Mouse (Mus musculus) forebrain, postnatal 0 days (tissue): ENCODE results near the gene Ppp1r13l. TPM values are rescaled to one million over a fixed set of nuclear protein-coding genes. Genes with fewer than 3 reads are reported as not detected.

ENCODE experiments used
- ATAC-seq: fragments of 200-750 bp; cut with Nextera tagmentation; 2 replicates; pipeline ENCODE4 v1.8.0; 2017; ENCODE audit warnings: mild to moderate bottlenecking, moderate library complexity
- DNase-seq: peaks from one replicate; pipeline ENCODE4 v3.0.0-alpha.2; 2015
- H3K27ac ChIP-seq: fragments of 300-500 bp; sonication (generic); 2 replicates; pipeline ENCODE4 v1.5.1; 2014; ENCODE audit warnings: low read depth, mild to moderate bottlenecking, antibody characterized with exemption, low read length, moderate library complexity, mixed read lengths
- H3K27me3 ChIP-seq: fragments of 300-500 bp; sonication (generic); 2 replicates; pipeline ENCODE4 v1.6.1; 2014; ENCODE audit warnings: mild to moderate bottlenecking, low read length, mixed read lengths; ENCODE audit not compliant: insufficient read depth
- H3K36me3 ChIP-seq: fragments of 300-500 bp; sonication (generic); 2 replicates; pipeline ENCODE4 v1.6.1; 2014; ENCODE audit warnings: mild to moderate bottlenecking, moderate library complexity; ENCODE audit not compliant: insufficient read depth
- H3K4me1 ChIP-seq: fragments of 300-500 bp; sonication (generic); 2 replicates; pipeline ENCODE4 v1.6.1; 2014; ENCODE audit warnings: antibody characterized with exemption; ENCODE audit not compliant: insufficient read depth
- H3K4me2 ChIP-seq: fragments of 300-500 bp; sonication (generic); 2 replicates; pipeline ENCODE4 v1.6.1; 2014; ENCODE audit warnings: low read depth, mild to moderate bottlenecking, moderate library complexity
- H3K4me3 ChIP-seq: fragments of 300-500 bp; sonication (generic); 2 replicates; pipeline ENCODE4 v1.5.1; 2014; ENCODE audit warnings: low read depth, low read length, mixed read lengths
- H3K9ac ChIP-seq: fragments of 300-500 bp; sonication (generic); 2 replicates; pipeline ENCODE4 v1.6.1; 2014; ENCODE audit warnings: mild to moderate bottlenecking
- H3K9me3 ChIP-seq: fragments of 300-500 bp; sonication (generic); 2 replicates; pipeline ENCODE4 v1.6.1; 2016; ENCODE audit warnings: low read length
- CTCF ChIP-seq: sonication (generic); IDR thresholded peaks from 2 replicates; pipeline ENCODE4 v1.5.1; 2016; ENCODE audit warnings: antibody characterized with exemption, control low read depth, low read depth
- WGBS: fragments of 180-500 bp; shearing (Covaris S2); extraction: QIAGEN DNeasy Blood & Tissue Kit; methylation state at CpG from one replicate; pipeline ENCODE4 v1.1.7; 2014; 5-methylcytosine and 5-hydroxymethylcytosine counted together
- microRNA counts: library from miRNA; unstranded; fragments of <30 nt; microRNA quantifications from one replicate; lab custom pipeline; 2015
- microRNA-seq, 2 experiments: library from miRNA; unstranded; fragments of <30 nt; microRNA quantifications; one replicate each; pipeline ENCODE4; 2016
- polyA plus RNA-seq: library from polyadenylated mRNA; unstranded; fragments of >200 nt; fragmentation: Nextera tagmentation; extraction: Ambion mirVana; gene quantifications from 2 replicates; pipeline ENCODE4 v1.2.1, GENCODE M21; 2015
- total RNA-seq: library from RNA; depleted of rRNA; stranded (reverse); fragments of >200 nt; gene quantifications from 2 replicates; pipeline ENCODE4 v1.2.3, GENCODE M21; 2014; rRNA removed

Ppp1r13l gene
- total and polyA plus RNA-seq, 2 experiments from 2014 or later: 0.76 to 2.0 TPM

DNA sequence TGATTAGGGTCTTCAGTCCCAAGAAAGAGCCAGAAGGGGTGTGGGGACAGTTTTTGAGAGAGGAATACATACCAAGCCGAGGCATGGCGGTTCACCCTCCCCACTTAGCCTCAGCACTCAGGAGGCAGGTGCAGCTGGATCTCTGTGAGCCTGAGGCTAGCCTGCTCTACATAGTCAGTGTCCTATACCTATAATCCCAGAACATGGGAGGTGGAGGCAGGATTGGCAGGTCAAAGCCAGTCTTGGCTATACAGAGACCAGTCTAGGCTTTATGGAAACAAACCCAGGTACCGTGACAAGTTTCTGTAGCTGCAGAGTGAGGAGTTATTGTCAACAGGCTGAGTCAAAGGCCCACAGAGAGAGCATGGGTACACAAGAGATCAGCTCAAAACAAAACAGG is 63.5 kb downstream of the Ppp1r13l start:
- no peak overlapping the region for H3K27ac ChIP-seq
- H3K4me3 ChIP-seq: no peak overlapping the region
- no peak overlapping the region for H3K9ac ChIP-seq
- H3K27me3 ChIP-seq: peaks cover 22% of the 10 kb centered on the region
- ATAC-seq (no peak), DNase-seq (no peak)
- 84% methylated on average over 3 of the region's 3 CpGs for WGBS
- no peak for TF ChIP-seq CTCF
- H3K9me3 ChIP-seq: no peaks in the 10 kb centered on the region
- no peak overlapping the region for H3K4me2 ChIP-seq
- H3K36me3 ChIP-seq: peaks cover 28% of the 10 kb centered on the region
- H3K4me1 ChIP-seq: no peaks in the 10 kb centered on the region

- Histone ChIP-seq H3K9ac (no peak overlapping the region), H3K27ac (no peak overlapping the region), H3K4me2 (no peak overlapping the region), H3K4me1 (no peaks in the 10 kb centered on the region), H3K36me3 (peaks cover 38% of the 10 kb centered on the region), H3K27me3 (peaks cover 19% of the 10 kb centered on the region), H3K4me3 (no peak overlapping the region), H3K9me3 (no peaks in the 10 kb centered on the region)
- DNase-seq (no peak), ATAC-seq (no peak)
- TF ChIP-seq CTCF: no peak
- WGBS: 61% methylated on average over 4 of the region's 4 CpGs
Observed at GRCm38 (mm10) chr7:19424051-19424450, 64.5 kb downstream of the Ppp1r13l start.

- TF ChIP-seq CTCF: no peak
- peaks cover 59% of the 10 kb centered on the region for H3K36me3 ChIP-seq
- H3K4me1 ChIP-seq: no peaks in the 10 kb centered on the region
- ATAC-seq: no peak
- H3K9me3 ChIP-seq: no peaks in the 10 kb centered on the region
- no peaks in the 10 kb centered on the region for H3K27me3 ChIP-seq
- H3K4me2 ChIP-seq: no peak overlapping the region
- H3K9ac ChIP-seq: no peak overlapping the region
- DNase-seq: no peak
- H3K27ac ChIP-seq: no peak overlapping the region
- H3K4me3 ChIP-seq: no peak overlapping the region
- 80% methylated on average over 6 of the region's 6 CpGs for WGBS
Observed at GRCm38 (mm10) chr7:19426349-19426748, 66.8 kb downstream of the Ppp1r13l start.

DNA sequence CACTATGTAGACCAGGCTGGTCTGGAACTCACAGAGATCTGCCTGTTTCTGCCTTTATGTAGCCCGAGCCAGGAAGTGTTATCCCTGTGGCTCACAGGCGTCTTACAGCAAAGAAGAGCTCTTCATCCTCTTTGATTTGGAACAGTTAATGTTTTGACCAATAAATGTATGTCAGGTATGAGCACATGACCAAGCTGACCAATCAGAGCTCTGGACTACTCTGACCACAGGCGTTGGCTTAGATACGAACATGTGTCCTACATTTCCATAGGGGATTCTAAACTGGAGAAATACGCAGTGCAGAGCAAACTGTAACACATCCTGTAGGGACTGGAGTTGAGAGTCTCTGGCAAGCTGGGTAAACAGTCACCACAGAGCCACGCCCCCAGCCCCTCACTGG is 67.3 kb downstream of the Ppp1r13l start:
- no peak overlapping the region for H3K4me2 ChIP-seq
- peaks cover 65% of the 10 kb centered on the region for H3K36me3 ChIP-seq
- no peaks in the 10 kb centered on the region for H3K27me3 ChIP-seq
- TF ChIP-seq CTCF: no peak
- ATAC-seq: no peak
- H3K4me3 ChIP-seq: no peak overlapping the region
- H3K9me3 ChIP-seq: no peaks in the 10 kb centered on the region
- DNase-seq: no peak
- WGBS: 88% methylated on average over 6 of the region's 6 CpGs
- H3K27ac ChIP-seq: no peak overlapping the region
- H3K4me1 ChIP-seq: no peaks in the 10 kb centered on the region
- no peak overlapping the region for H3K9ac ChIP-seq

MicroRNAs encoded within 50 kb of the gene (microRNA counts, 519-probe panel; counts per million panel counts)
- microRNA mmu-miR-343 (lab: Ali Mortazavi, UCI): not detected

Small RNAs within 50 kb of the gene (microRNA-seq; reads per million reads assigned to microRNA genes)
- gene Mir343: 0 reads per million in 2 experiments

Other genes with a start within 250 kb of the Ppp1r13l start
- gene Gm4969, start 241.4 kb upstream of the Ppp1r13l start, total RNA-seq: 5.3 and 8.9 TPM in 2 replicates
- 8.3 and 10.6 TPM in 2 replicates for gene Gm4969, start 241.4 kb upstream of the Ppp1r13l start, polyA plus RNA-seq
- gene Fbxo46, start 239.9 kb upstream of the Ppp1r13l start, total RNA-seq: 19.8 and 22.8 TPM in 2 replicates
- gene Fbxo46, start 239.9 kb upstream of the Ppp1r13l start, polyA plus RNA-seq: 8.4 and 11.9 TPM in 2 replicates
- gene Qpctl, start 210.5 kb upstream of the Ppp1r13l start, total RNA-seq: 12.3 and 14.4 TPM in 2 replicates
- 19.8 and 23.3 TPM in 2 replicates for gene Qpctl, start 210.5 kb upstream of the Ppp1r13l start, polyA plus RNA-seq
- gene Snrpd2, start 210.0 kb upstream of the Ppp1r13l start, total RNA-seq: 50.0 and 88.1 TPM in 2 replicates
- gene Snrpd2, start 210.0 kb upstream of the Ppp1r13l start, polyA plus RNA-seq: 124 and 172 TPM in 2 replicates
- 16.9 and 20.2 TPM in 2 replicates for gene Gipr, start 193.6 kb upstream of the Ppp1r13l start, total RNA-seq
- gene Gipr, start 193.6 kb upstream of the Ppp1r13l start, polyA plus RNA-seq: 5.3 and 8.0 TPM in 2 replicates
- 63.6 and 64.8 TPM in 2 replicates for gene Eml2, start 183.3 kb upstream of the Ppp1r13l start, total RNA-seq
- 7.9 and 9.9 TPM in 2 replicates for gene Eml2, start 183.3 kb upstream of the Ppp1r13l start, polyA plus RNA-seq
- 2.2 and 2.5 TPM in 2 replicates for gene Gpr4, start 147.2 kb upstream of the Ppp1r13l start, total RNA-seq
- gene Gpr4, start 147.2 kb upstream of the Ppp1r13l start, polyA plus RNA-seq: 5.9 and 6.0 TPM in 2 replicates
- gene Opa3, start 131.4 kb upstream of the Ppp1r13l start, total RNA-seq: 32.2 and 34.4 TPM in 2 replicates
- gene Opa3, start 131.4 kb upstream of the Ppp1r13l start, polyA plus RNA-seq: 35.1 and 35.8 TPM in 2 replicates
- 40.6 and 45.9 TPM in 2 replicates for gene Vasp, start 87.9 kb upstream of the Ppp1r13l start, total RNA-seq
- 30.0 and 30.6 TPM in 2 replicates for gene Vasp, start 87.9 kb upstream of the Ppp1r13l start, polyA plus RNA-seq
- gene Ppm1n, start 79.7 kb upstream of the Ppp1r13l start, total RNA-seq: 2.3 and 3.2 TPM in 2 replicates
- 0.69 and 1.1 TPM in 2 replicates for gene Ppm1n, start 79.7 kb upstream of the Ppp1r13l start, polyA plus RNA-seq
- 154 and 163 TPM in 2 replicates for gene Rtn2, start 77.1 kb upstream of the Ppp1r13l start, total RNA-seq
- gene Rtn2, start 77.1 kb upstream of the Ppp1r13l start, polyA plus RNA-seq: 126 and 136 TPM in 2 replicates
- gene Fosb, start 49.7 kb upstream of the Ppp1r13l start, total RNA-seq: 1.6 and 5.1 TPM in 2 replicates
- 0.28 and 0.36 TPM in 2 replicates for gene Fosb, start 49.7 kb upstream of the Ppp1r13l start, polyA plus RNA-seq
- 56.6 and 73.6 TPM in 2 replicates for gene Ercc1, start 15.0 kb upstream of the Ppp1r13l start, total RNA-seq
- 80.5 and 81.0 TPM in 2 replicates for gene Ercc1, start 15.0 kb upstream of the Ppp1r13l start, polyA plus RNA-seq
- gene Cd3eap, start 266 bp upstream of the Ppp1r13l start, total RNA-seq: 12.1 and 15.5 TPM in 2 replicates
- gene Cd3eap, start 266 bp upstream of the Ppp1r13l start, polyA plus RNA-seq: 19.4 and 21.6 TPM in 2 replicates
- gene Ercc2, start 22.3 kb downstream of the Ppp1r13l start, total RNA-seq: 47.7 and 58.2 TPM in 2 replicates
- 17.9 and 21.8 TPM in 2 replicates for gene Ercc2, start 22.3 kb downstream of the Ppp1r13l start, polyA plus RNA-seq
- 2.2 and 3.0 TPM in 2 replicates for gene Klc3, start 44.4 kb downstream of the Ppp1r13l start, total RNA-seq
- gene Klc3, start 44.4 kb downstream of the Ppp1r13l start, polyA plus RNA-seq: 2.1 and 2.9 TPM in 2 replicates
- 0.48 and 4.2 TPM in 2 replicates for gene Ckm, start 45.0 kb downstream of the Ppp1r13l start, total RNA-seq
- gene Ckm, start 45.0 kb downstream of the Ppp1r13l start, polyA plus RNA-seq: not detected in 2 replicates
- gene Mark4, start 99.1 kb downstream of the Ppp1r13l start, total RNA-seq: 46.7 and 47.1 TPM in 2 replicates
- gene Mark4, start 99.1 kb downstream of the Ppp1r13l start, polyA plus RNA-seq: 16.1 and 21.0 TPM in 2 replicates
- 0.14 and 0.23 TPM in 2 replicates for gene Exoc3l2, start 103.6 kb downstream of the Ppp1r13l start, total RNA-seq
- 0.36 and 0.38 TPM in 2 replicates for gene Exoc3l2, start 103.6 kb downstream of the Ppp1r13l start, polyA plus RNA-seq
- gene Bloc1s3, start 148.6 kb downstream of the Ppp1r13l start, total RNA-seq: 17.3 and 17.8 TPM in 2 replicates
- gene Bloc1s3, start 148.6 kb downstream of the Ppp1r13l start, polyA plus RNA-seq: 4.5 and 5.1 TPM in 2 replicates
- 28.5 and 28.8 TPM in 2 replicates for gene Trappc6a, start 148.6 kb downstream of the Ppp1r13l start, total RNA-seq
- 38.7 and 38.8 TPM in 2 replicates for gene Trappc6a, start 148.6 kb downstream of the Ppp1r13l start, polyA plus RNA-seq
- 2.0 and 3.4 TPM in 2 replicates for gene Nkpd1, start 158.1 kb downstream of the Ppp1r13l start, total RNA-seq
- gene Nkpd1, start 158.1 kb downstream of the Ppp1r13l start, polyA plus RNA-seq: 1.1 and 2.3 TPM in 2 replicates
- 86.4 and 87.8 TPM in 2 replicates for gene Ppp1r37, start 203.3 kb downstream of the Ppp1r13l start, total RNA-seq
- 23.4 and 27.2 TPM in 2 replicates for gene Ppp1r37, start 203.3 kb downstream of the Ppp1r13l start, polyA plus RNA-seq
- gene Zfp296, start 217.5 kb downstream of the Ppp1r13l start, total RNA-seq: 0.31 and 1.2 TPM in 2 replicates
- 0.09 and 0.16 TPM in 2 replicates for gene Zfp296, start 217.5 kb downstream of the Ppp1r13l start, polyA plus RNA-seq
- gene Gemin7, start 217.8 kb downstream of the Ppp1r13l start, total RNA-seq: 38.2 and 56.4 TPM in 2 replicates
- gene Gemin7, start 217.8 kb downstream of the Ppp1r13l start, polyA plus RNA-seq: 145 and 148 TPM in 2 replicates
- gene Clasrp, start 244.7 kb downstream of the Ppp1r13l start, total RNA-seq: 56.0 and 89.0 TPM in 2 replicates
- 50.1 and 56.8 TPM in 2 replicates for gene Clasrp, start 244.7 kb downstream of the Ppp1r13l start, polyA plus RNA-seq